Mouse (Mus musculus) neural tube, embryonic 14.5 days (tissue): Measurements from ENCODE around the gene Adam19. TPM values are rescaled to one million over a fixed set of nuclear protein-coding genes. Genes with fewer than 3 reads are reported as not detected.

Source experiments
- ATAC-seq: fragments of 200-750 bp; cut with Nextera tagmentation; 2 replicates; pipeline ENCODE4 v1.8.0; 2017; ENCODE audit warnings: low read depth, mild to moderate bottlenecking, moderate TSS enrichment, moderate library complexity
- H3K27ac ChIP-seq: fragments of 300-500 bp; sonication (generic); 2 replicates; pipeline ENCODE4 v1.5.1; 2014; ENCODE audit warnings: low read depth, mild to moderate bottlenecking, control low read depth, low read length, moderate library complexity, mixed read lengths
- H3K27me3 ChIP-seq: fragments of 300-500 bp; sonication (generic); 2 replicates; pipeline ENCODE4 v1.6.1; 2014; ENCODE audit warnings: low read length; ENCODE audit not compliant: control insufficient read depth, insufficient read depth
- H3K36me3 ChIP-seq: fragments of 300-500 bp; sonication (generic); 2 replicates; pipeline ENCODE4 v1.6.1; 2014; ENCODE audit warnings: low read length, mixed read lengths; ENCODE audit not compliant: control insufficient read depth, insufficient read depth
- H3K4me1 ChIP-seq: fragments of 300-500 bp; sonication (generic); 2 replicates; pipeline ENCODE4 v1.6.1; 2014; ENCODE audit warnings: low read length; ENCODE audit not compliant: control insufficient read depth, insufficient read depth
- H3K4me2 ChIP-seq: fragments of 300-500 bp; sonication (generic); 2 replicates; pipeline ENCODE4 v1.6.1; 2014; ENCODE audit warnings: mild to moderate bottlenecking, low read depth, low read length, control low read depth
- H3K4me3 ChIP-seq: fragments of 300-500 bp; sonication (generic); 2 replicates; pipeline ENCODE4 v1.5.1; 2014; ENCODE audit warnings: low read depth, low read length, control low read depth, mixed read lengths
- H3K9ac ChIP-seq: fragments of 300-500 bp; sonication (generic); replicated peaks from 2 replicates; pipeline ENCODE4 v1.6.1; 2014; ENCODE audit warnings: low read depth, mild to moderate bottlenecking, control low read depth, low read length, mixed read lengths
- H3K9me3 ChIP-seq: fragments of 300-500 bp; sonication (generic); 2 replicates; pipeline ENCODE4 v1.6.1; 2016; ENCODE audit warnings: low read length; ENCODE audit not compliant: control insufficient read depth
- WGBS: fragments of 180-500 bp; shearing (Covaris S2); extraction: QIAGEN DNeasy Blood & Tissue Kit; methylation state at CpG from one replicate; pipeline ENCODE4 v1.1.7; 2014; 5-methylcytosine and 5-hydroxymethylcytosine counted together
- polyA plus RNA-seq: library from polyadenylated mRNA; unstranded; fragments of >200 nt; fragmentation: Nextera tagmentation; extraction: Ambion mirVana; gene quantifications from 2 replicates; pipeline ENCODE4 v1.2.1, GENCODE M21; 2014

Adam19 gene
- polyA plus RNA-seq, 1 experiment from 2014 or later, result 13.8 TPM

DNA sequence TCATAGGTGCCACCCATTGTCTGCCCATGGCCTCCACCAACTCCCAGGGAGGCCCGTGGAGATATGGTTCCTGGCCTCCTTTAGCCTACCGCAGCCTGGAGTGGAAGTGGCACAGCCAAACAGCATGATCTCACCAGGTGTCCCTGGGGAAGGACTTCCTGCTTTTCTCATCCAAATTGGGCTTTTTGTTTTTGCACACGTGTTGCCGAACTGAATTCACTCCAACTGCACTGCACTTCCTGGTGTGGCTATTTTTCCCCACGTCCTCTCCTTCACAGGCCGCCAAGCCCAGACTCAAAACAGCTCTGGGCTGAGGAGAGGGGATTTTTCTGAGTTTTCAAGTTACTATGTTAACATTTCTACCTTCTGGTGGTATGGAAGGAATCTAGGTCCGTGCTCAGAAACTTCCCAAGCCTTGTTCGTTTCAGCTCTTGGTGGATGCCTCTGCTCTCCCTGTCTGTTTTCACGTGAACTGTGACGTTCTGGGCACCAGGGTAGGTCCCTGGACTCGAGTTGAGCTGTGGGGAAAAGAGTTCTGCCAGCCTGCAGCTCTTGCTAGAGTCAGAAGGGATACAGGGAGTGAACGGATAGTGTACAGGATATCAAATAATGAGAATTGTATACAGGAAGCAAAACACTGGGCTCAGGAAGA lies 13.1 kb downstream of the Adam19 start:
- H3K4me3 ChIP-seq, result no peak overlapping the region
- H3K4me1 ChIP-seq, result peaks cover 7% of the 10 kb centered on the region
- no peaks in the 10 kb centered on the region for H3K9me3 ChIP-seq
- no peak for ATAC-seq
- no peak overlapping the region for H3K4me2 ChIP-seq
- WGBS, result 32% methylated on average over 12 of the region's 12 CpGs
- H3K27ac ChIP-seq, result no peak overlapping the region
- H3K9ac ChIP-seq, result no peak overlapping the region
- peaks cover 3% of the 10 kb centered on the region; the same call in 1 of the 2 replicates for H3K36me3 ChIP-seq
- H3K27me3 ChIP-seq, result no peaks in the 10 kb centered on the region

DNA sequence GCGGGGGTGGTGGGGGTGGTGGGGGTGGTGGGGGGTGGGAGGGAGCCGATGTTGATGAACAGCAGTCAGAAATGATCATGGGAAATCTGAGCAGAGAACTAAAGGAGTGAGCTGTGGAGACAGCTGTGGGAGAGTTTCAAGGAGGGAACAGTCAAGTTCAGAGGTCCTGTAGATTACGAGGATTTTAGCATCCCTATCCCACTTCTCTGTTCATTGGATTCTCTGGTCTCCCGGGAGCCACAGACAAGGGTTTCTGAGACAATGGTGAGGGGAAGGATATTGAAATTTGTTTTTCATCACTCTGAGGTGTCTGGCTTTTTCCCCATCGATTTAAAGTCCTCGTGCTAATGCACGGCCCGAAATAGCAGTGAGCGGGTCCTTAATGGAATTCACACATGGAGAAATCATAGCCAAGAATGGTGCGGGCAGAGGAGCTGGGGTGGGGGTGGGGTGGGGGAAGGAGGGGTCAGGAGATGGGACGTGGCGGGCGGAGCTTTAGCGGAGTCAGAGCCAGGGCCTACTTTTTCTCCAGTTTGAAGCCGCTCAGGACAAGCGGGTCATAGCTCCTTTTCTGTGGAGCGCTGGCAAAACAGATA lies 13.7 kb downstream of the Adam19 start:
- Histone ChIP-seq H3K36me3 (peaks cover 3% of the 10 kb centered on the region; the same call in 1 of the 2 replicates), H3K4me3 (no peak overlapping the region), H3K9me3 (no peaks in the 10 kb centered on the region), H3K9ac (no peak overlapping the region), H3K4me1 (peaks cover 7% of the 10 kb centered on the region), H3K4me2 (no peak overlapping the region), H3K27ac (no peak overlapping the region), H3K27me3 (no peaks in the 10 kb centered on the region)
- WGBS, result 33% methylated on average over 16 of the region's 17 CpGs
- no peak for ATAC-seq

DNA sequence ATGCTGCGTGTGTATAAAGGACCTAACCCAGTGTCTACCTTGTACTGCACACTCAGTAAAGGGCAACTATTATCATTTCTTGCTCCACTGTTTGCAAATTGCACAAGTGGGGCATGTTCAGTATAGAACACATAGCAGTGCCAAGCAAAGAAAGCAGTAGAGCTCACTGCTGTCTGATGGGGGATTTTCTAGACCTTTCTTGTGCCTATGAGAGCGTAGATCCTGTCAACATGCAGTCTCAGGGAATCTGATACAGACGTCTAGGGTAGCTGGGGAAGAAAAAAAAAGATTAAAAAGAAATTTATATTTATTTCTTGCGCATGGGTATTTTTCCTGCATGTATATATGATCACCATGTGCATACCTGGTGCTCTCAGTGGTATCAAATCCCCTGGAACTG lies 14.4 kb downstream of the Adam19 start:
- whole genome bisulfite sequencing, result 88% methylated on average over 4 of the region's 4 CpGs
- Histone ChIP-seq H3K27ac (no peak overlapping the region), H3K4me1 (peaks cover under 1% of the 10 kb centered on the region), H3K36me3 (0 out of 2 replicates have a peak, but pooled peaks cover under 1% of the 10 kb centered on the region), H3K9me3 (no peaks in the 10 kb centered on the region), H3K9ac (no peak overlapping the region), H3K4me3 (no peak overlapping the region), H3K4me2 (no peak overlapping the region), H3K27me3 (no peaks in the 10 kb centered on the region)
- ATAC-seq, result no peak

DNA sequence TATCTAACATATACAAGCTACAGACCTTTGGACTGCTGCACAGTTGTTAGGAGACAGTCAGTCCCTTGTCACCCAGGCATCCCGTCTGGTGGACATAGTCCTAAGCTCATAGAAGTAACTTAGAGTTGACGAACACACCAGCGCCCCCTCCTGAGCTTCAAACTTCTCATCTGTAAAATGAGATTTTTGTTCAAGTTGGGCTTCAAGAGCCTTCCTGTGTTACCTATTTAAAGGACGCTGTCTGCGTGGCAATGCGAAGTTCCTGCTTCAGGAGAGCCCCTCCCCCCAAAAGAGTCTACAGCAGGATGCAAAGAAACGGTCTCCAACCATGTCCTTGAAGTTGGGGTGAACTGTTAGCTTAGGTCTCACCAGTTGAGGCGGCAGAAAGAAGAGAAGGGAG lies 15.0 kb downstream of the Adam19 start:
- H3K36me3 ChIP-seq, result no peaks in the 10 kb centered on the region
- H3K4me1 ChIP-seq, result no peaks in the 10 kb centered on the region; the same call in 1 of the 2 replicates
- no peak overlapping the region for H3K27ac ChIP-seq
- H3K27me3 ChIP-seq, result no peaks in the 10 kb centered on the region
- WGBS, result 77% methylated on average over 8 of the region's 8 CpGs
- ATAC-seq, result no peak
- no peaks in the 10 kb centered on the region for H3K9me3 ChIP-seq
- no peak overlapping the region for H3K4me3 ChIP-seq
- H3K9ac ChIP-seq, result no peak overlapping the region
- no peak overlapping the region for H3K4me2 ChIP-seq

DNA sequence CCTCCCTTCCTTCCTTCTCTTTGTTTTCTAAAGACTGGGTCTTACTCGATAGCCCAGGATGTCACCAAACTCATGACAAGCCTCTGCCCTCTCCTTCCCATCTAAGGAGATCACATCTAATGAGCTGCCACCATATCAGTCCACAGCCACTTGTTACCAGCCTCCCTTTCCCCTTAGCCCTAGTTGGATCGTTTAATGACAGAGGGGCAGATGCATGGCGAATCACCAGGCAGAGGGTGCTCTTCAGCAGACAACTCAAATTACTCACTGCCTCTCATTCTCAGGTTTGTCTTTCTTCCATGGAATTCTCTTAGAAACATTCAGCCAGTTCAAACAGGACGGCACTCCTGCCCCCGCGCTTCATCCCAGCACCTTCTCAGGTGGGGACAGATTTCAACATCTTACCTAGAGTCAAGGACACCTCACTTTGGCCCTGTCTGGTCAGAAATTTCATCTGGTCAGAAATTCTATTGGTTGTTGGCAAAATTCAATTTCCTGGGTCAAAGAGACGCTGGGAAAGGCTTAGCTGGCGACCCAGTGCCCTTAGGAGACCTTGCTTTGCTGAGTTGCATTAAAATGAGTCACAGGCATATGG lies 16.8 kb downstream of the Adam19 start:
- Histone ChIP-seq H3K27me3 (no peaks in the 10 kb centered on the region), H3K27ac (no peak overlapping the region), H3K9ac (no peak overlapping the region), H3K4me2 (no peak overlapping the region), H3K36me3 (no peaks in the 10 kb centered on the region), H3K9me3 (no peaks in the 10 kb centered on the region), H3K4me1 (no peaks in the 10 kb centered on the region; the same call in 1 of the 2 replicates), H3K4me3 (no peak overlapping the region)
- ATAC-seq, result no peak
- 68% methylated on average over 8 of the region's 8 CpGs for WGBS

DNA sequence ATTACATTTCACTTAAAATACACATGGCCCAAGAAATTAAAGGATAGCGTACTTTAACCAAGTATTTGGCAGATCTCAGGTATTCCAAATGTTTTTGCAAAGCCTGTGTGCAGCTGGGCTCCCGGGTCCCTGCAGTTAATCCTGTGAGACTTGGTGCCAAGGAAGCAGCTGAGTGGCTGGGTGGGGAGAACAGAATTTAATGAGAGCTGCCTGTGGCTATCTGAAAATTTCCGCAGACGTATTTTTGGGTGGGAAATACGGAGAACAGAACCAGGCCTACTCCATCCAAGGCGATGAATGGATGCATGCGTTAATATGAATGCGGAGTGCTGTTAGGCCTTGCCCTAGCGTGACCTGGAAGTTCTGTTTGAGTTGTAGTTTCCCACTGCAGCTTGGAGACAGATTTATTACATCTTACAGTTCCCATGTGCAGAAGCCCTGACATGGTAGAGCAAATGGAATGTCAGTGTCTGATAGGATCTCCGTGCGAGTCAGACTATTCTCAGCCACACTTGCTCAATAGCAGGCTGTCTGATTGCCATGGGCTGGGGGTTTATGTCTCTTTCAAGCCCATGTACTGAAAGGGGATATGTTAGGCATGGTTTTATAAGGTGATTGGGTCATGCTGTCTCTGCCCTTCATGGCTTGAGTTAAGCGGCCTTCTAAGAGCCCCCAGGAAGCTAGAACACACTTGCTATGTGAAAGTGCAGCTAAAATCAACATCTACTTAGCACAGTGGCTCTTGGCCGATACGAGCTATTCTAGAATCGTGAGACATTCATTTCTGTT lies 17.5 kb downstream of the Adam19 start:
- H3K4me3 ChIP-seq, result no peak overlapping the region
- no peak for ATAC-seq
- H3K4me2 ChIP-seq, result no peak overlapping the region
- no peaks in the 10 kb centered on the region for H3K9me3 ChIP-seq
- WGBS, result 59% methylated on average over 15 of the region's 15 CpGs
- no peaks in the 10 kb centered on the region; the same call in 1 of the 2 replicates for H3K4me1 ChIP-seq
- no peak overlapping the region for H3K9ac ChIP-seq
- H3K27ac ChIP-seq, result no peak overlapping the region
- no peaks in the 10 kb centered on the region for H3K36me3 ChIP-seq
- no peaks in the 10 kb centered on the region for H3K27me3 ChIP-seq

DNA sequence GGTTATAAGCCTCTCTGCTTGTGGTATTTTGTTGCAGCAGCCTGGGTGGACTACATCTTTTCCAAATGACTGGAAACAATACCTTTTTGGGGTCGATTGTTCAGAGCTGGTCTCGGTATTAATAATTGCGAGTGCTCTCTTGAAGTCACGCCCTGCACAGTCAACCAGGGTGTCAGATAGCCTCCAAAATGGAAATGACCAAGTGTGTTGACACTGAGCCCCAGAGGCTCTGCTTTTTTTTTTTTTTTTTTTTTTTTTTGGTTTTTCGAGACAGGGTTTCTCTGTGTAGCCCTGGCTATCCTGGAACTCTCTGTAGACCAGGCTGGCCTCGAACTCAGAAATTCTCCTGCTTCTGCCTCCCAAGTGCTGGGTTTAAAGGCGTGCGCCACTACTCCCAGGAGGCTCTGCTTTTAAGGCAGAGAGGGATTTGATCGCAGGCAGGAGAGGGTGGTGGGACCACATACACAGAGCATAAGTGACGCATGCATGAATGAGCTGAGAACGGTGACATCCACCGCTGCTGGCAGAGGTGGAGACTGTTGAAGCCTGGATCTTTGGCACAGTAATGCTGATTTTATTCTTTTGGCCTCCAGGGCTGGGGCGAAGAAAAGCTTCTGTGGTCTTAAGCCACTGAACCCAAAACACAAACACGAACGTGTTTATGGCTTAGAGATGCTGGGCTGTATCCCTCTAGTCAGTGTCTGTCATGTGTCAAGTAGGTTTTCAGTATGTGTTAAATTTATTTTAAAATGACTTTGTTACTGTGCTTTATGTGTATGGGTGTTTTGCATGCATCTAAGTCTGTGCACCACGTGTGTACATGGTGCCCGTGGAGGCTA lies 18.3 kb downstream of the Adam19 start:
- Histone ChIP-seq H3K27ac (no peak overlapping the region), H3K4me1 (no peaks in the 10 kb centered on the region; the same call in 1 of the 2 replicates), H3K4me3 (no peak overlapping the region), H3K36me3 (no peaks in the 10 kb centered on the region; the same call in 1 of the 2 replicates), H3K9ac (no peak overlapping the region), H3K27me3 (no peaks in the 10 kb centered on the region), H3K4me2 (no peak overlapping the region), H3K9me3 (no peaks in the 10 kb centered on the region)
- ATAC-seq, result no peak
- WGBS, result 86% methylated on average over 17 of the region's 17 CpGs

DNA sequence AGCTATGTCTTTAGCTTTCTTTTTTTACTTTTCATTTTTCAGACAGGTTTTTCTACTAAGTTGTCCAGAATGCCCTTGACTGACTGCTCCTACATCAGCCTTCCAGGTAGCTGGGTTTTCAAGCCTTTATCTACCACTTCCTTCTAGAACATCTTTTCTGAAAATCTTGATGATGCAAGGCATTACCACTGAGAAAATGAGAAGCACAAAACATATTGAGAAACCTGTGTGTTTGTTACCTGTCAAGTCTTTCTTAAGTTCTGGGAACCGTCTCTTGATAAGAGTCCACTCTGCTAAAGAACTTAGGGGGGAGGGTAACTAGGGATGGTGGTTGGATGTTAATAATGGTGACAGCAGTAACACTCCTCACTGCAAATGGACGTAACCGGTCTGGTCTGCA lies 19.7 kb downstream of the Adam19 start:
- Histone ChIP-seq H3K27me3 (no peaks in the 10 kb centered on the region), H3K36me3 (no peaks in the 10 kb centered on the region; the same call in 1 of the 2 replicates), H3K4me1 (no peaks in the 10 kb centered on the region; the same call in 1 of the 2 replicates), H3K4me3 (no peak overlapping the region), H3K4me2 (no peak overlapping the region), H3K9me3 (no peaks in the 10 kb centered on the region), H3K27ac (no peak overlapping the region), H3K9ac (no peak overlapping the region)
- 90% methylated on average over 3 of the region's 3 CpGs for WGBS
- ATAC-seq, result no peak
